Mouse (Mus musculus) heart, adult 2 months (tissue): ENCODE results near the gene Ethe1.

Experiments
- CTCF ChIP-seq: fragments of 200-600 bp; IDR thresholded peaks from 2 replicates; pipeline ENCODE4 v1.8.1; 2022; ENCODE audit warnings: antibody characterized with exemption, mild to moderate bottlenecking, moderate library complexity
- POLR2A ChIP-seq: fragments of 200-500 bp; IDR thresholded peaks from 2 replicates; pipeline ENCODE4 v1.6.1; 2011; ENCODE audit warnings: mild to moderate bottlenecking, low read depth, low read length, control low read depth; ENCODE audit not compliant: insufficient read depth

- TF ChIP-seq POLR2A (no peak), CTCF (no peak)
Measured at GRCm38 (mm10) chr7:24605561-24605960, 18.2 kb downstream of the Ethe1 start.
